Mouse (Mus musculus) liver, embryonic 12.5 days (tissue): ENCODE data around the gene Gpr85. TPM values are rescaled to one million over a fixed set of nuclear protein-coding genes. Genes with fewer than 3 reads are reported as not detected.

Experiments
- ATAC-seq: fragments of 200-750 bp; cut with Nextera tagmentation; 2 replicates; pipeline ENCODE4 v1.8.0; 2017; ENCODE audit warnings: moderate number of reproducible peaks, mild to moderate bottlenecking, moderate library complexity
- H3K27ac ChIP-seq: fragments of 300-500 bp; sonication (generic); 2 replicates; pipeline ENCODE4 v1.5.1; 2016; ENCODE audit warnings: mild to moderate bottlenecking
- H3K27me3 ChIP-seq: fragments of 300-500 bp; sonication (generic); replicated peaks from 2 replicates; pipeline ENCODE4 v1.6.1; 2016; ENCODE audit warnings: mild to moderate bottlenecking, moderate library complexity
- H3K36me3 ChIP-seq: fragments of 300-500 bp; sonication (generic); 2 replicates; pipeline ENCODE4 v1.6.1; 2016; ENCODE audit warnings: mild to moderate bottlenecking, moderate library complexity
- H3K4me1 ChIP-seq: fragments of 300-500 bp; sonication (generic); 2 replicates; pipeline ENCODE4 v1.6.1; 2016
- H3K4me2 ChIP-seq: fragments of 300-500 bp; sonication (generic); 2 replicates; pipeline ENCODE4 v1.6.1; 2016; ENCODE audit warnings: mild to moderate bottlenecking, moderate library complexity
- H3K4me3 ChIP-seq: fragments of 300-500 bp; sonication (generic); 2 replicates; pipeline ENCODE4 v1.5.1; 2016; ENCODE audit warnings: mild to moderate bottlenecking, moderate library complexity
- H3K9ac ChIP-seq: fragments of 300-500 bp; sonication (generic); 2 replicates; pipeline ENCODE4 v1.6.1; 2016; ENCODE audit warnings: mild to moderate bottlenecking, moderate library complexity
- H3K9me3 ChIP-seq: fragments of 300-500 bp; sonication (generic); replicated peaks from 2 replicates; pipeline ENCODE4 v1.6.1; 2016; ENCODE audit warnings: mild to moderate bottlenecking, moderate library complexity
- WGBS: fragments of 180-500 bp; shearing (Covaris S2); methylation state at CpG from one replicate; pipeline ENCODE4 v1.1.7; 2016; ENCODE audit not compliant: insufficient replicate concordance; 5-methylcytosine and 5-hydroxymethylcytosine counted together
- polyA plus RNA-seq: library from polyadenylated mRNA; unstranded; fragments of >200 nt; fragmentation: Nextera tagmentation; extraction: Ambion mirVana; gene quantifications from 2 replicates; pipeline ENCODE4 v1.2.1, GENCODE M21; 2016

The Gpr85 gene
- polyA plus RNA-seq = 1.5 and 1.9 TPM in 2 replicates

DNA sequence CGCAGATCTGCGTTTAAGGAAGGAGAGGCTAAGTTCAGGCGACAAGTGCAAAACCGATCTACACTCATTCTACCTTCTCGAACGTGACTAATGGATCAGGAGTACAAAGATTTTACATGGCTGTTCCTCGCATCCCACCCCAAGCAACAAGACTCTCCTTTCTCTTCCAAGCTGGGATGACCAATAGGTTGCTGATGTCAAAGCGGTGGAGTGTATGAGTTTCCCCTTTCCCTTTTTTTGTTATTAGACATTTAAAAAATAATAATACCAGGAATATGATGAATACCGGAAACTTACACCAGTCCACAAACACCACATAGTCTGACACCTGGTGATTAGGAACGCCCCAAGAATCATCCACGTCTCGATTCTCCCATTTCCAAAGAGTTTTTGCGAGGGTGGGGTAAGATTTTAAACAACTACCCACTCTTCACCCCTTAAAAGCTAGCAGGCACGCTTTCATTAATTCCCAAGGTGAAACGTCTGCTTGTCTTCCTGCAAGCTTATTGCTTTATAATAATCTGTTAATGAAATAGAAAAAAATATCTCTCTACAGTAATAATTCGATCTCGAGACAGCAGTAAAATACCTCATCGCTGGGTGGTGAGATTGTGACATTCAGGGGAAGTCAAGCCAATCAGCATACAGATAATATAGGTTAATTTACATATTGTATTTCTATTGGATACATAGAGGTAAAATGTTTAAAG lies at the start of gene Gpr85:
Gpr85 (minus strand) TSS at position 598 of the 710 bp plus-strand sequence.
- no peaks in the 10 kb centered on the region for H3K9me3 ChIP-seq
- ATAC-seq = no peak
- 34% methylated on average over 18 of the region's 18 CpGs for WGBS
- H3K4me3 ChIP-seq = peak within 1 kb of the TSS; percentile 57
- peak within 1 kb of the TSS; percentile 72 for H3K4me2 ChIP-seq
- H3K4me1 ChIP-seq = no peaks in the 10 kb centered on the region
- H3K27ac ChIP-seq = peak within 1 kb of the TSS; percentile 41; the same call in 1 of the 2 replicates
- peaks cover 43% of the 10 kb centered on the region for H3K27me3 ChIP-seq
- no peaks in the 10 kb centered on the region for H3K36me3 ChIP-seq
- H3K9ac ChIP-seq = peak within 1 kb of the TSS; percentile 58

DNA sequence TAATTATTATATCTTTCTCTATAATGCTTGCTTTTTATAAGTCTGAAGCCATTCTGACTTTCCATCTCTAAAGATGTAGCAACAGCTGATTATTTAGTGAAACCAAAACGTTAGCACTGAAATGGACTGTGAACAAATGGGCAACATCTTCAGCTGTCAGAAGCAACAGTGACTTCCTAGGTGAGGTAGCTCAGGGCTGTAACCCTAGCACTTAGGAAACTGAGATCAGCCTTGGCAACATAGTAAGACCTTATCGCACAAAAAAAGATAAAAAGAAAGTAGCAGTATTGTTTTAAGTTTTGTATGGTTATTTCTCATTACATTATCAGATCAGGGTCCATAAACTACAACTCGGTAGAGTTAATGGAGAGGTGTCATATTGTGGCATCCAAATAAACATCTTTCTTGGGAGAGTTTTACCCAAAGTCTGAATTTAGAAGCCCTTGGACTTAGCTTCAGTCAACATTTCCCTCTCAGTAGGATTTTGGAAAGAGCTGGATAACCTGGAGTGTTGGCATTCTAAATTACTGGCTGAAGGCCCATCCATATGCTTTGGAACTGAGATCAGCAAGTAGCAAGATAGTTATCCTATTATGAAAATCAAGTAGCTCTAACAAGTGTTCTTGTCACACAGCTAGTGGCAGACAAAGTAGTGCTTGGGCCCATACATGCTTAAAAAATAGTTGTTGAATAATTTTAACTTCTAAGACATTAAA lies 45.3 kb upstream of the Gpr85 start:
- Histone ChIP-seq H3K27me3 (no peaks in the 10 kb centered on the region), H3K4me3 (no peak overlapping the region), H3K4me1 (no peaks in the 10 kb centered on the region), H3K36me3 (no peaks in the 10 kb centered on the region), H3K27ac (no peak overlapping the region), H3K9ac (no peak overlapping the region), H3K9me3 (no peaks in the 10 kb centered on the region), H3K4me2 (no peak overlapping the region)
- ATAC-seq = no peak
- WGBS = 65% methylated on average over 3 of the region's 3 CpGs

DNA sequence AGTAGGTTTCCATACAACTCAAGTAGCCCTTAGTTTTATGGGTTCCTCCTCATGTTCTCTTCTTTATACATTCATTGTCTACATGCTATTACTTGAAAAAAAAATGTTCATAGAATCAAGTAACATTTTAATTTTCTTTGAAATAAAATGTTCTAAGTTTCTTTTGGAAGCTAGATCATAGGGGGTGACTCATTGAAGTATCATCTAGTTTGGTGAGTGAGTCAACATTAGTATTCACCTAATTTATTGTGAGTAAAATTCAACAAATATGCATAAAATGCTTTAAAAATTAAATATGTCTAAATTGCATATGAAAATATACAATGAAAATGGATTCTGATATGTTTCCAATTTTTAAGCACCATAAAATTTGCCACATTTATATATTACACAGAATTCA lies 43.2 kb upstream of the Gpr85 start:
- ATAC-seq = no peak
- no peaks in the 10 kb centered on the region for H3K36me3 ChIP-seq

DNA sequence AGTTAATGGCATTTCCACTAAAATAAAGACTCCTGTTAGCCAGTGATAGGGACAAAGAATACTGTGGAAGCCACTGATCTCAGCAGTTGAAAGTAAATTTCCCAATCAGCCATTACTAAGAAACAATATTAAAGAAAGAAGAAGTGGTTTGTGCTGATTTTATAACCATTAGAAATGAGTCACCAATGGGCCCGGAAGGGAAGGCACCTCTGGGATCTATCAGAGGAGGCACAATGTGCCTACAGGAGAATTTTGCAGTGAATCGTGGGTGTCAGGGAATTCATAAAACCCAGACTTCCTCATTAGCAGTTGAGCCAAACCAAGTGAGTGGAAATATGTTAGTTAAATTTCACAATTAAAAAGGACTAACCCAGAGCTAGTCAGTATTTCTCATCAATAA lies 34.2 kb upstream of the Gpr85 start:
- no peak for ATAC-seq
- no peaks in the 10 kb centered on the region for H3K27me3 ChIP-seq
- H3K4me2 ChIP-seq = no peak overlapping the region
- no peak overlapping the region for H3K4me3 ChIP-seq
- WGBS = 66% methylated on average over 2 of the region's 2 CpGs
- no peak overlapping the region for H3K9ac ChIP-seq
- H3K4me1 ChIP-seq = peaks cover 11% of the 10 kb centered on the region
- H3K9me3 ChIP-seq = no peaks in the 10 kb centered on the region
- 0 out of 2 replicates have a peak, but pooled peaks cover 2% of the 10 kb centered on the region for H3K36me3 ChIP-seq
- no peak overlapping the region for H3K27ac ChIP-seq

More for the DNA sequence above, 43.2 kb upstream of the Gpr85 start:
- Histone ChIP-seq H3K4me2 (no peak overlapping the region), H3K9ac (no peak overlapping the region), H3K9me3 (no peaks in the 10 kb centered on the region), H3K4me3 (no peak overlapping the region), H3K27ac (no peak overlapping the region), H3K4me1 (no peaks in the 10 kb centered on the region), H3K27me3 (no peaks in the 10 kb centered on the region)

DNA sequence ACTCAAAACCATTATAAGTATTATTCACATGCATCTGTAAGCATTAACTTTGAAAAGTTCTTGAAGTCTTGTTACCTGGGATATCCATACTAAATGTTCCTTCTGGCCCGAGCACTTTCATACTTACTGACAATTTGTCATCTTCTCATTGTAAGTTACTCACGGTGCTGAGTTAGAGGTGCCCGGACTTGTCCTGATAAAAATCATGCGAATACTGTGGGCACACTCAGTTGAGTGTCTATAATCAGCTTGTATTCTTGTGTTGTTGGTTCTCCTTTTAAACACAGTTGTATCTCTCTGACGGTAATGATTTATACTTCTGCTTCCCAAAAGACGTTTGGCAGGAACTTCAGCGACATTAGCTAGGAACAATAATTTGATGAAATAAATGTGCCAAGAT lies 32.3 kb upstream of the Gpr85 start:
- H3K4me3 ChIP-seq = peak overlapping the region; percentile 71
- 39% methylated on average over 7 of the region's 7 CpGs for WGBS
- peak overlapping the region; percentile 76 for H3K9ac ChIP-seq
- H3K9me3 ChIP-seq = no peaks in the 10 kb centered on the region
- peak overlapping the region; percentile 67 for H3K4me2 ChIP-seq
- 0 out of 2 replicates have a peak, but pooled peaks cover 6% of the 10 kb centered on the region for H3K36me3 ChIP-seq
- no peak overlapping the region for H3K27ac ChIP-seq
- no peak for ATAC-seq
- no peaks in the 10 kb centered on the region for H3K27me3 ChIP-seq
- peaks cover 11% of the 10 kb centered on the region for H3K4me1 ChIP-seq

DNA sequence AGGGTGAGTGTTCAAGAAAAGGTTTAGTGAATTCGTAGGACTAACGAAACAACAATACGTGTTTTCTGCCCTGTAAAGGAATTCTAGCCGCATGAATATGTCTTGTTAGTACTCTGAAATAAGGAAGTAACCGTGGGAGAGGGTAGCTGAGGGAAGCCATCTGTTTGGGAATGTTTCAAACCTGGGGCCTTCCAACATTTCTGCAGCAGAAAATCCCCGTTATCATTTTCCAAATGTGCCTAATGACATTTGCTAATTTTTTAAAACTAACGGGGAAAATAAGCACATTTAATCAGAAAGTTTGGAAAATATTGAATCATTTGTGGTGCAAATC lies 31.9 kb upstream of the Gpr85 start:
- WGBS = 1% methylated on average over 7 of the region's 7 CpGs
- Histone ChIP-seq H3K36me3 (0 out of 2 replicates have a peak, but pooled peaks cover 6% of the 10 kb centered on the region), H3K27ac (peak overlapping the region; percentile 81)

DNA sequence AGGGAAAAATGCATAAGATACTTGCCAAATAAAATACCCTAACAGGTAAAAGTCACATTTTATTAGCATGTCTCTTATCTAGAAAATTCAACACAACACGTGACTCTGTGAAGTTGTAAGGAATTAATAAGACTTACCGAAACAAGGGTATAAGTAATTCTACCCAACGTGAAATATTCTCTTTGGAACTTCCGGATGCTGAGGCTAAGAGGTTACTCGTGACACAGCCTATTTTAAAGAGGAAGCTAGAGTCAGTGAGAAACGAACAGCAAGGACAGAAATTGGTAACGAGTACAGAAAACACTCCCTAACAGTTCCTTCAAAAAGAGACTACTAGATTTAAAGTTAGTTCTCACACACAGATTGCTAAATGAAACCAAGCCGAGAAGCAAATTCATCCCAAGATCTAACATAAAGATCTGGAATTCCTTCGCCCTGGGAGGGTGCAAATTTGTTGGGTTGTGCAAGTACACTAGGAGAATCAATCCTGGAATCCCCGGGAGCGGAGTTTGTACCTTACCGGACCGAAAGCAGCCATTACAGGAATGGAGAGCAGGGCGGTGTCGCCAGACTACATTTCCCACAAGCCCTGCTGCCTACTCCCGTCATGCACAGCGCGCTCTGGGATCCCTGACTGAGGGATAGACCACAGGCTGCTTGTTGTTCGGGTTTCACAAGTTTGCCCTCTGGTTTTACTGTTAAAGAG lies 31.3 kb upstream of the Gpr85 start, which contains the start of gene 2610001J05Rik:
2610001J05Rik (minus strand) TSS at position 600 of the 706 bp plus-strand sequence.
- Histone ChIP-seq H3K4me1 (peaks cover 11% of the 10 kb centered on the region), H3K27ac (peak within 1 kb of the TSS; percentile 81), H3K9me3 (no peaks in the 10 kb centered on the region), H3K4me2 (peak within 1 kb of the TSS; percentile 67), H3K36me3 (0 out of 2 replicates have a peak, but pooled peaks cover 6% of the 10 kb centered on the region), H3K27me3 (no peaks in the 10 kb centered on the region), H3K9ac (peak within 1 kb of the TSS; percentile 76), H3K4me3 (peak within 1 kb of the TSS; percentile 71)
- ATAC-seq = peak; percentile 100
- WGBS = 1% methylated on average over 19 of the region's 19 CpGs

More for the DNA sequence above, 31.9 kb upstream of the Gpr85 start:
- peak; percentile 76 for ATAC-seq
- H3K27me3 ChIP-seq = no peaks in the 10 kb centered on the region
- H3K4me1 ChIP-seq = peaks cover 11% of the 10 kb centered on the region
- H3K4me2 ChIP-seq = peak overlapping the region; percentile 67
- H3K9ac ChIP-seq = peak overlapping the region; percentile 76
- H3K4me3 ChIP-seq = peak overlapping the region; percentile 71
- H3K9me3 ChIP-seq = no peaks in the 10 kb centered on the region

DNA sequence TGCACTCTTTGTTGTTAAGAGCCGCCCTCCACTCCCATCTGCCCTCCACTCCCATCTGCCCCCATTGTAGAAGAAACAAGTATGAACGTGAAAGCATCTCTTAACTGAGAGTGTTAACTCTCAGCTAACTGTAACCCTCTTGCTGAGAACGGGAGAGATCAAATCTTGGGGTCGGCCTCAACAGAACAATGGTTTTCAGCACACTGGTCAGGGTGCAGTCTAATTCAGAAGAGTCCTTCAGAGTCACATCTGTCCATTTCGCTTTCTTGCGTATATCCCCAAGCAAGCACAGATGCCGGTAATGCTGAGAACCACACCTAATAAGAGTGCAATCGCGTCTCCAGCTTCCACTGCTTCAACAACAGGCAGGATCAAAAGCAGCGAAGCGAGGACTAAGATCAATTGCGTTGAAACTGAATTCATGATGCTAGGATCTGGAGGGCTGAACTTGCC lies 30.6 kb upstream of the Gpr85 start:
- Histone ChIP-seq H3K9ac (peak overlapping the region; percentile 50; the same call in 1 of the 2 replicates), H3K4me2 (peak overlapping the region; percentile 67), H3K36me3 (0 out of 2 replicates have a peak, but pooled peaks cover 6% of the 10 kb centered on the region), H3K9me3 (no peaks in the 10 kb centered on the region), H3K4me3 (peak overlapping the region; percentile 71), H3K27me3 (no peaks in the 10 kb centered on the region), H3K27ac (no peak overlapping the region), H3K4me1 (peaks cover 11% of the 10 kb centered on the region)
- WGBS = 58% methylated on average over 12 of the region's 12 CpGs
- ATAC-seq = no peak

DNA sequence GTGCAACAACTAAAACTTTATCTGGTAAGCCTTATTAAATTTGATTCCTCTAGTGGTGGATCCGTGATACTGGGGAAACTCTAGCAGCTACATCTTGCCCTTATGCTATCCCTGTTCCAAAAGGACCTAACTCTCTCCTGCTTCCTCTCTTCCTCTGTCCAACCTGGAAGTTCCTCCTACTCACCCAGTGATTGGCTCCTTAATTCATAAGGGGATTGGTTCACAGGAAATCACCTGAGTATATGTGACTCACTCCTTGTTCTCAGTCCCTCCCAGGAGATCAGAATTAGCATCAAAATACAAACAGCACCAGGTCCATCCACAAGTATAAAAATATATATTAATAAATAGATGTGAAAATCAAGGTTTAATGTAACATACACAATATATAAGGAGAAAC lies 20.9 kb upstream of the Gpr85 start:
- H3K4me1 ChIP-seq = no peaks in the 10 kb centered on the region
- H3K27me3 ChIP-seq = no peaks in the 10 kb centered on the region
- H3K4me2 ChIP-seq = no peak overlapping the region
- H3K27ac ChIP-seq = no peak overlapping the region
- no peak overlapping the region for H3K4me3 ChIP-seq
- 62% methylated on average over 1 of the region's 1 CpGs for whole genome bisulfite sequencing
- ATAC-seq = no peak
- no peak overlapping the region for H3K9ac ChIP-seq
- H3K36me3 ChIP-seq = no peaks in the 10 kb centered on the region
- no peaks in the 10 kb centered on the region for H3K9me3 ChIP-seq

DNA sequence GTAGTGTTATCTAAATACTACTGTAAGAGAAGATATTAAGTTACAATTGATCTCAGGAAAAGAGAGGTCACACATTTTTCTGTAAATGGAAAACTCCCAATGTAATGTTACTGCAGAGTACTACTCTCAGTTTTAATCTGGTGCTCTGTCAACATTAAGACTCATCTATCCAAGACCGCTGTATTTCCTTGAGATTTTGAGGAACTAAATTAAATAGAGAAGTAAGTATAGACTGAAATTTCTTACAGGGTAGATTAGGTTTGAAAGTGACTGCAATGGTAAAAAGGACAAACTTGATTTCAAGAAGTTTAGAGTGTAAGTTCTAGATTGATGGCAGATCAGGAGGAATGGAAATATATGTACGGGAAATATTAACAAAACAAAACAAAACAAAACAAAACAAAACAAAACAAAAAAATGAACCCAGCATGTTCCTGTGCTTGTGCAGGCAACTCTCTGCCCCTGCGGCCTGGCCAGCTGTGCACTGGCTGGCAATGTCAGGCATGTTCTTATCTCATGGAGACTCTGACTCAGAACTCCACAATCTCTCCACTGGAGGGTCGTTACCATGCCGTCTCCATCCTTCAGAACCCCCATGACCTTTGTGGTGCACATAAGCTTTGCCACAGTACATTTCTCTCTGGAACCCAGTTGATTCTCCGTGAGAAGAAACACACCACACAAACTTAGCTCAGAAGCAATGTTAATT lies 20.3 kb upstream of the Gpr85 start:
- Histone ChIP-seq H3K9ac (no peak overlapping the region), H3K4me3 (no peak overlapping the region), H3K27ac (no peak overlapping the region), H3K4me1 (no peaks in the 10 kb centered on the region), H3K27me3 (no peaks in the 10 kb centered on the region), H3K9me3 (no peaks in the 10 kb centered on the region), H3K4me2 (no peak overlapping the region), H3K36me3 (no peaks in the 10 kb centered on the region)
- no peak for ATAC-seq
- WGBS = 58% methylated on average over 6 of the region's 6 CpGs

DNA sequence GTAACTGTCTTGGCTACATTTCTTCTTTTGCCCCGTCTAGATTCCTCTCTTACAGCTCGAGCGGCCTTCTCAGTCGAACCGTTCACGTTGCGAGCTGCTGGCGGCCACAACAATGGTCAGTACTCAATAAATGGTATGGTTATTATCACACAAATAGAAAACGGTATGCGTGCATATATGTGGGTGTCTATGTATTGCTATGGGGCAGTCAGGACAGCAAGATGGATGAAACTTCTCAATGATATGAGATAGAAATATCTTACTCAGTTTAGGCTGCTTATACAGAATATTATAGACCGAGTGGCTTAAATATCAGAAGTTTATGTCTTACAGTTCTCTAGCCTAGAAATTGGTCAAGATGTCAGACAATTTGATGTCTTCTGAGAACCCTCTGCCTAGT lies 14.5 kb upstream of the Gpr85 start:
- Histone ChIP-seq H3K27me3 (no peaks in the 10 kb centered on the region), H3K9ac (no peak overlapping the region), H3K27ac (no peak overlapping the region), H3K36me3 (no peaks in the 10 kb centered on the region), H3K9me3 (no peaks in the 10 kb centered on the region), H3K4me3 (no peak overlapping the region), H3K4me1 (no peaks in the 10 kb centered on the region), H3K4me2 (no peak overlapping the region)
- ATAC-seq = no peak
- 36% methylated on average over 11 of the region's 11 CpGs for WGBS
